Mouse (Mus musculus): Measurements from ENCODE around the gene Gsta2. TPM values are rescaled to one million over a fixed set of nuclear protein-coding genes. Genes with fewer than 3 reads are reported as not detected.

Gsta2 gene
- polyA plus RNA-seq, 1 experiment from 2014 or later = not detected

DNA sequence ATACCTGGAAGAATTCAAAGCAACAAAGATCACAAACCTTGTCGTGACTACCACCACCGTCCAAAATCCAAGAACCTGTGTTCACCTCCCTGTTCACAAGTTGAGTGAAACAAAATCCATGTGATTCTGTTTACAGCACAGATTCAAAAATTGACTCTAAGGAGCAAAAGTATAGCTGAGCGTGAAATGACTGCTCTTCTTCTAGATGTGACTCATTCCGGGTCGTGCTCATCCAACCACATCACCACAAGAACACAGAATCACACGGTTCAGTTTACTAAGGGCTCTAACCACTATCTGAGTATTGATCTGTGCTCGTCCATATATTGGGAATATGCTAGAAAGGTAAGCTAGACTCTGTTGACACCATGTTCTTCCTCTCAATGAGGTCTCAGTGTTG, 31.4 kb upstream of the Gsta2 start:
- no peak for ATAC-seq (ENCODE audit: insufficient read depth, low FRiP score, low TSS enrichment)
- H3K4me1 ChIP-seq (ENCODE audit: control insufficient read depth, insufficient read depth, low read length) = no peaks in the 10 kb centered on the region
- WGBS = 86% methylated on average over 7 of the region's 7 CpGs

GRCm38 (mm10) chr9:78385893-78386292, 30.3 kb upstream of the Gsta2 start:
- no peaks in the 10 kb centered on the region for H3K36me3 ChIP-seq (ENCODE audit: control insufficient read depth, insufficient read depth, low read length)
- H3K4me2 ChIP-seq (ENCODE audit: low read depth) = no peak overlapping the region
- no peaks in the 10 kb centered on the region for H3K4me1 ChIP-seq (ENCODE audit: control insufficient read depth, insufficient read depth, low read length)
- H3K27me3 ChIP-seq (ENCODE audit: control insufficient read depth, insufficient read depth, low read length) = no peaks in the 10 kb centered on the region
- 55% methylated on average over 3 of the region's 3 CpGs for WGBS
- no peak overlapping the region for H3K4me3 ChIP-seq (ENCODE audit: low read depth, low read length)
- no peak overlapping the region for H3K9ac ChIP-seq (ENCODE audit: low read length)
- no peak for ATAC-seq (ENCODE audit: insufficient read depth, low FRiP score, low TSS enrichment)
- no peak for DNase-seq (ENCODE audit: low spot score)
- H3K27ac ChIP-seq (ENCODE audit: low read depth, low read length) = no peak overlapping the region
- no peaks in the 10 kb centered on the region for H3K9me3 ChIP-seq (ENCODE audit: control insufficient read depth, low read length)

More for the DNA sequence above, 31.4 kb upstream of the Gsta2 start:
- no peak overlapping the region for H3K27ac ChIP-seq (ENCODE audit: low read depth, low read length)
- DNase-seq (ENCODE audit: low spot score) = no peak
- no peak overlapping the region for H3K4me2 ChIP-seq (ENCODE audit: low read depth)
- H3K36me3 ChIP-seq (ENCODE audit: control insufficient read depth, insufficient read depth, low read length) = no peaks in the 10 kb centered on the region
- H3K9ac ChIP-seq (ENCODE audit: low read length) = no peak overlapping the region
- H3K9me3 ChIP-seq (ENCODE audit: control insufficient read depth, low read length) = no peaks in the 10 kb centered on the region
- no peak overlapping the region for H3K4me3 ChIP-seq (ENCODE audit: low read depth, low read length)
- no peaks in the 10 kb centered on the region for H3K27me3 ChIP-seq (ENCODE audit: control insufficient read depth, insufficient read depth, low read length)

DNA sequence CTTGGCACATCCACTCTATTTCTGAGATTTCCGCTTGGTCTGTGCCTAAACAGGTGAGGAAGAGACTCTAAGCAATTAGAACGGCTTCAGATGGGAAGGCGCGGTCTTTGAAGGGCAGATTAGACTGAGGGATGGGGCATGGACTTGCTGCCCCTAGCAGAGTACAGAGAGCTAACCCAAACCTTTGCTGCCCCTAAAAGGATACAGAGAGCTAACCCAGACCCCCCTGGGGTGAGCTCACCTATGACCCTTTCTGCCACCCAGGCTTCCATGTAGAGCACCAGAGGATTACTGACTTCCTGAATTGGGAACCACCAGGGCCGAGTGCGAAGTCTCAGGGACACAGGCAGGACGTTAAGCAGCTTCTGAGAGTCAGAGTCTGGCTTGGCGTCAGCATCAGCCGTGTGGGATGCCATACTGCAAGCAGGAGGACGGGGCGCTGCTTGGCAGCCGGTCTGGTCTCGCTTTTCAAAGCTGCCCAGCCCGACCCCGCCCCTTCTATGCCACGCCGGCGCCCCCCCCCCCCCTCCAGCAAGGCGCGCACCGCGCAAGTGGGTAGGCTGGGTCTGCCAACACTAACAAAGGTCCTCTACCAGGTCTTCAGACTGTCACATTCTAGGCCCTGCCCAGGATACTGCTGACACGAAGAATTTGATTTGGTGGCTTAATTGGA, 22.7 kb upstream of the Gsta2 start, which contains the start of gene Ooep:
Gene Ooep (minus strand): TSS at position 613 of the 673 bp plus-strand sequence.
- Histone ChIP-seq H3K4me2 (ENCODE audit: low read depth) (peak within 1 kb of the TSS; percentile 57), H3K9ac (ENCODE audit: low read length) (peak within 1 kb of the TSS; percentile 20; the same call in 1 of the 2 replicates), H3K4me1 (ENCODE audit: control insufficient read depth, insufficient read depth, low read length) (0 out of 2 replicates have a peak, but pooled peaks cover 3% of the 10 kb centered on the region), H3K36me3 (ENCODE audit: control insufficient read depth, insufficient read depth, low read length) (no peaks in the 10 kb centered on the region), H3K4me3 (ENCODE audit: low read depth, low read length) (peak within 1 kb of the TSS; percentile 27), H3K27me3 (ENCODE audit: control insufficient read depth, insufficient read depth, low read length) (no peaks in the 10 kb centered on the region), H3K27ac (ENCODE audit: low read depth, low read length) (no peak within 1 kb of the TSS), H3K9me3 (ENCODE audit: control insufficient read depth, low read length) (no peaks in the 10 kb centered on the region)
- WGBS = 3% methylated on average over 23 of the region's 23 CpGs
- ATAC-seq (ENCODE audit: insufficient read depth, low FRiP score, low TSS enrichment) = peak; percentile 84
- DNase-seq (ENCODE audit: low spot score) = peak; percentile 49

DNA sequence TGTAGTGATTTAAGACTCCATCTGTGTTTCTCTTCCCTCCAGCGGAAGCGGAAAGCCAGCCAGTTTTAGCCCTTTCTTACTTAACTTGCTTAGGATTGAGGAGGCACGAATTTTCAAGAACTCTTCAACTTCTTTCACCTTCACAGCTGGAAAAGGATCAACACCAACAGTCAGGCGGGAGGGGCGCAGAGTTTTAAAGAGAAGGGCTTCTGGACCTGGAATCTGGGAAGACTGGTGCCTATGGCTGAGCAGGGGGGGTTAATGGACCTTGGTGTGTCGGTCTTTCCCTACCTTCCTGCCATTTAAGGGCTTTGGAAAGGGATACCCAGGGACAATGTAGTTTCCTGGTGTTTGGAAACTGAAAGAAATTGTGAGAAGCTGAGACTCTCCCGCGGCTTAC, 22.0 kb upstream of the Gsta2 start:
- Histone ChIP-seq H3K27me3 (ENCODE audit: control insufficient read depth, insufficient read depth, low read length) (no peaks in the 10 kb centered on the region), H3K4me1 (ENCODE audit: control insufficient read depth, insufficient read depth, low read length) (0 out of 2 replicates have a peak, but pooled peaks cover 3% of the 10 kb centered on the region), H3K9me3 (ENCODE audit: control insufficient read depth, low read length) (no peaks in the 10 kb centered on the region), H3K27ac (ENCODE audit: low read depth, low read length) (no peak overlapping the region), H3K9ac (ENCODE audit: low read length) (no peak overlapping the region), H3K4me2 (ENCODE audit: low read depth) (peak overlapping the region; percentile 57), H3K4me3 (ENCODE audit: low read depth, low read length) (no peak overlapping the region; the same call in 1 of the 2 replicates), H3K36me3 (ENCODE audit: control insufficient read depth, insufficient read depth, low read length) (no peaks in the 10 kb centered on the region)
- WGBS = 31% methylated on average over 8 of the region's 8 CpGs
- no peak for DNase-seq (ENCODE audit: low spot score)
- no peak for ATAC-seq (ENCODE audit: insufficient read depth, low FRiP score, low TSS enrichment)

DNA sequence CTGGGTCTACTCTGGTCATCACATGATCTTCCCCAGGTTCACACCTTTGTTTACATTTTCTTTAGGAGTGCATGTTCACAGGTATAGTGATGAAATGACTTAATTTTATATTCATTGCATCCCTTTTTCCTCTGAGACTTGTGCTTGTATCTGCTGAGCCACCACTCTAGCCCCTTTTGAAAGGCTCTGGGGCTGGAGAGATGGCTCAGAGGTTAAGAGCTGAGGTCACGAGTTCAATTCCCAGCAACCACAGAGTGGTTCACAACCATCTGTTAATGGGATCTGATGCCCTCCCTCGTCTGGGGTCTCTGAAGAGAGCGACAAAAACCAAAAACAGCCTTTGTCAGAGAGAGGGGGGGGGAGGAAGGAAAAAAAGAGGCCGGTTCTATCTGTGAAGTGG, 19.9 kb upstream of the Gsta2 start:
- DNase-seq (ENCODE audit: low spot score) (no peak), ATAC-seq (ENCODE audit: insufficient read depth, low FRiP score, low TSS enrichment) (no peak)
- H3K4me1 ChIP-seq (ENCODE audit: control insufficient read depth, insufficient read depth, low read length) = 0 out of 2 replicates have a peak, but pooled peaks cover 3% of the 10 kb centered on the region
- H3K27me3 ChIP-seq (ENCODE audit: control insufficient read depth, insufficient read depth, low read length) = no peaks in the 10 kb centered on the region
- H3K27ac ChIP-seq (ENCODE audit: low read depth, low read length) = no peak overlapping the region
- no peak overlapping the region for H3K9ac ChIP-seq (ENCODE audit: low read length)
- no peaks in the 10 kb centered on the region for H3K36me3 ChIP-seq (ENCODE audit: control insufficient read depth, insufficient read depth, low read length)
- H3K4me2 ChIP-seq (ENCODE audit: low read depth) = no peak overlapping the region
- H3K9me3 ChIP-seq (ENCODE audit: control insufficient read depth, low read length) = no peaks in the 10 kb centered on the region
- H3K4me3 ChIP-seq (ENCODE audit: low read depth, low read length) = no peak overlapping the region
- 64% methylated on average over 4 of the region's 4 CpGs for WGBS

- DNase-seq (ENCODE audit: low spot score) = no peak
- Histone ChIP-seq H3K36me3 (ENCODE audit: control insufficient read depth, insufficient read depth, low read length) (no peaks in the 10 kb centered on the region), H3K4me1 (ENCODE audit: control insufficient read depth, insufficient read depth, low read length) (0 out of 2 replicates have a peak, but pooled peaks cover 3% of the 10 kb centered on the region), H3K4me2 (ENCODE audit: low read depth) (no peak overlapping the region), H3K27me3 (ENCODE audit: control insufficient read depth, insufficient read depth, low read length) (no peaks in the 10 kb centered on the region), H3K27ac (ENCODE audit: low read depth, low read length) (no peak overlapping the region), H3K4me3 (ENCODE audit: low read depth, low read length) (no peak overlapping the region), H3K9me3 (ENCODE audit: control insufficient read depth, low read length) (no peaks in the 10 kb centered on the region), H3K9ac (ENCODE audit: low read length) (no peak overlapping the region)
- no peak for ATAC-seq (ENCODE audit: insufficient read depth, low FRiP score, low TSS enrichment)
- WGBS = 73% methylated on average over 1 of the region's 1 CpGs
Observed at GRCm38 (mm10) chr9:78374885-78375389, 19.3 kb upstream of the Gsta2 start.

DNA sequence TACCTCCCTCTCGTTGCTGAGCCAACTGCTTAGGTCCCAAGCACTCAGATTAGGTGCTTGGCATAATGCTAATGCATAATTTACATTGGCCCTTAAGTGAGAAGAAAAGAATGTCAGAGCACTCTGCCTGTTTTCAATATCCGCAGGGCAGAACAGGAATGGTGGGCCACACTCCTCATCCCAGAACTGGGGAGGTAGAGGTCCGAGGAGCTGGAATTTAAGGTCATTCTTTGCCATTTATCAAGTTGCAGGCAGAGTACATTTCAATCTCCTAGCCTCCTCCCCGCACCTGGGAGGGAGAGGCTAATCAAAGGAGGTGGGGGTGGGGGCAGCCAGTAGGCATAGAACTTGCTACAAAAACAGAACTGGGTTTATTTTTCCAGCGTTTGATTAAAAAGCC, 18.8 kb upstream of the Gsta2 start:
- Histone ChIP-seq H3K4me2 (ENCODE audit: low read depth) (no peak overlapping the region), H3K9ac (ENCODE audit: low read length) (no peak overlapping the region), H3K27me3 (ENCODE audit: control insufficient read depth, insufficient read depth, low read length) (no peaks in the 10 kb centered on the region), H3K9me3 (ENCODE audit: control insufficient read depth, low read length) (no peaks in the 10 kb centered on the region), H3K36me3 (ENCODE audit: control insufficient read depth, insufficient read depth, low read length) (no peaks in the 10 kb centered on the region), H3K4me1 (ENCODE audit: control insufficient read depth, insufficient read depth, low read length) (0 out of 2 replicates have a peak, but pooled peaks cover 3% of the 10 kb centered on the region), H3K4me3 (ENCODE audit: low read depth, low read length) (no peak overlapping the region), H3K27ac (ENCODE audit: low read depth, low read length) (no peak overlapping the region)
- WGBS = 61% methylated on average over 5 of the region's 5 CpGs
- no peak for ATAC-seq (ENCODE audit: insufficient read depth, low FRiP score, low TSS enrichment)
- no peak for DNase-seq (ENCODE audit: low spot score)

GRCm38 (mm10) chr9:78372827-78373504, 17.4 kb upstream of the Gsta2 start:
- no peak overlapping the region for H3K27ac ChIP-seq (ENCODE audit: low read depth, low read length)
- no peaks in the 10 kb centered on the region for H3K27me3 ChIP-seq (ENCODE audit: control insufficient read depth, insufficient read depth, low read length)
- H3K9me3 ChIP-seq (ENCODE audit: control insufficient read depth, low read length) = no peaks in the 10 kb centered on the region
- H3K9ac ChIP-seq (ENCODE audit: low read length) = no peak overlapping the region
- WGBS = 85% methylated on average over 10 of the region's 10 CpGs
- ATAC-seq (ENCODE audit: insufficient read depth, low FRiP score, low TSS enrichment) (no peak), DNase-seq (ENCODE audit: low spot score) (no peak)
- H3K36me3 ChIP-seq (ENCODE audit: control insufficient read depth, insufficient read depth, low read length) = no peaks in the 10 kb centered on the region
- H3K4me1 ChIP-seq (ENCODE audit: control insufficient read depth, insufficient read depth, low read length) = 0 out of 2 replicates have a peak, but pooled peaks cover under 1% of the 10 kb centered on the region
- no peak overlapping the region for H3K4me2 ChIP-seq (ENCODE audit: low read depth)
- H3K4me3 ChIP-seq (ENCODE audit: low read depth, low read length) = no peak overlapping the region
